In genomic region chr2:153295196-153295595, GRCm38 (mm10) we compare ENCODE assay signal across 16 mouse cellular contexts.
"Had no signal": no experiment of that assay in that cellular context is flagged by ENCODE, and none has a peak within 500 bp of the region (broad histone marks: within the 10 kb centered on the region; RNA-seq: fewer than 3 reads in every experiment).

No protein-coding gene starts in this region.

- DNase-seq: retina, postnatal 1 day; right cerebral cortex, adult 18-20 months; right cerebral cortex, postnatal 14 days; right cerebral cortex, postnatal 25 days; right cerebral cortex, postnatal 4 days; spleen, adult 18-20 months; thymus, adult 18-20 months; thymus, adult 2 months; thymus, postnatal 14 days; thymus, postnatal 25 days; thymus, postnatal 36 days; thymus, postnatal 4 days had no signal

- H3K4me3 ChIP-seq: neural tube, embryonic 13.5 days; neural tube, embryonic 15.5 days; stomach, embryonic 15.5 days had no signal

- H3K36me3 ChIP-seq: neural tube, embryonic 15.5 days; stomach, embryonic 15.5 days had no signal

- H3K4me2 ChIP-seq: neural tube, embryonic 13.5 days; neural tube, embryonic 15.5 days; stomach, embryonic 15.5 days had no signal

- H3K9ac ChIP-seq: neural tube, embryonic 13.5 days; neural tube, embryonic 15.5 days; stomach, embryonic 15.5 days had no signal

- H3K27ac ChIP-seq: neural tube, embryonic 13.5 days; neural tube, embryonic 15.5 days; stomach, embryonic 15.5 days; stomach, postnatal 0 days had no signal

- H3K27me3 ChIP-seq: neural tube, embryonic 13.5 days; neural tube, embryonic 15.5 days; stomach, embryonic 15.5 days had no signal

- H3K9me3 ChIP-seq: neural tube, embryonic 13.5 days; neural tube, embryonic 15.5 days; stomach, embryonic 15.5 days had no signal
